Mouse (Mus musculus): ENCODE data around the gene Ybx2. TPM values are rescaled to one million over a fixed set of nuclear protein-coding genes. Genes with fewer than 3 reads are reported as not detected.

Gene Ybx2
- total RNA-seq, 4 experiments from 2014 or later, result 10.6 to 18.7 (median 13.9) TPM

Small RNAs within 50 kb of the gene (microRNA-seq; reads per million reads assigned to microRNA genes)
- gene Gm44349, result 0 to 0.25 reads per million in 2 experiments

Other genes starting within 250 kb of the Ybx2 start
- 10 to 100 TPM in 3 of 4 experiments, 1 to 10 TPM in 1; 9.5 to 17.3 (median 14.4) TPM for gene Tnfsf12, start 239.9 kb upstream of the Ybx2 start, total RNA-seq (2022)
- gene Tnfsfm13, start 239.7 kb upstream of the Ybx2 start, total RNA-seq (2022), result 1 to 10 TPM in 3 of 4 experiments, under 1 TPM in 1; 0.83 to 2.2 (median 1.3) TPM
- gene Polr2a, start 177.2 kb upstream of the Ybx2 start, total RNA-seq (2022), result 10 to 100 TPM; 53.8 to 60.8 (median 59.1) TPM
- gene Slc35g3, start 173.8 kb upstream of the Ybx2 start, total RNA-seq (2022), result not detected
- gene Zbtb4, start 169.9 kb upstream of the Ybx2 start, total RNA-seq (2022), result 100 to 1,000 TPM; 121 to 145 (median 129) TPM
- gene Chrnb1, start 139.9 kb upstream of the Ybx2 start, total RNA-seq (2022), result 1 to 10 TPM in 3 of 4 experiments, under 1 TPM in 1; 0.49 to 2.2 (median 1.1) TPM
- gene Fgf11, start 133.9 kb upstream of the Ybx2 start, total RNA-seq (2022), result 10 to 100 TPM; 26.1 to 36.5 (median 30.6) TPM
- under 1 TPM in 2 of 4 experiments, not detected in 2; 0.17 to 0.47 TPM for gene Tmem102, start 130.2 kb upstream of the Ybx2 start, total RNA-seq (2022)
- not detected for gene Gm39566, start 120.5 kb upstream of the Ybx2 start, total RNA-seq (2022)
- not detected for gene Spem2, start 117.3 kb upstream of the Ybx2 start, total RNA-seq (2022)
- gene Spem1, start 113.6 kb upstream of the Ybx2 start, total RNA-seq (2022), result under 1 TPM in 2 of 4 experiments, not detected in 2; 0.31 to 0.75 TPM
- 100 to 1,000 TPM; 189 to 200 (median 199) TPM for gene Nlgn2, start 98.0 kb upstream of the Ybx2 start, total RNA-seq (2022)
- gene Tmem256, start 97.3 kb upstream of the Ybx2 start, total RNA-seq (2022), result 100 to 1,000 TPM; 113 to 131 (median 121) TPM
- gene Plscr3, start 89.4 kb upstream of the Ybx2 start, total RNA-seq (2022), result 10 to 100 TPM; 17.1 to 21.8 (median 20.0) TPM
- gene Tnk1, start 77.1 kb upstream of the Ybx2 start, total RNA-seq (2022), result not detected
- gene Tmem95, start 57.8 kb upstream of the Ybx2 start, total RNA-seq (2022), result not detected
- 1 to 10 TPM; 1.4 to 2.8 (median 1.6) TPM for gene Kctd11, start 54.4 kb upstream of the Ybx2 start, total RNA-seq (2022)
- gene Acap1, start 40.3 kb upstream of the Ybx2 start, total RNA-seq (2022), result under 1 TPM in 2 of 4 experiments, not detected in 2; 0.14 to 0.34 TPM
- gene 2810408A11Rik, start 34.8 kb upstream of the Ybx2 start, total RNA-seq (2022), result under 1 TPM in 2 of 4 experiments, not detected in 2; 0.64 to 0.72 TPM
- 100 to 1,000 TPM in 3 of 4 experiments, 10 to 100 TPM in 1; 92.4 to 126 (median 112) TPM for gene Neurl4, start 34.7 kb upstream of the Ybx2 start, total RNA-seq (2022)
- 10 to 100 TPM; 28.2 to 44.5 (median 38.4) TPM for gene Gps2, start 21.9 kb upstream of the Ybx2 start, total RNA-seq (2022)
- 100 to 1,000 TPM; 395 to 425 (median 420) TPM for gene Eif5a, start 13.8 kb upstream of the Ybx2 start, total RNA-seq (2022)
- 1 to 10 TPM; 3.0 to 4.6 (median 3.8) TPM for gene Slc2a4, start 12.4 kb downstream of the Ybx2 start, total RNA-seq (2022)
- gene Cldn7, start 29.0 kb downstream of the Ybx2 start, total RNA-seq (2022), result not detected
- 100 to 1,000 TPM; 108 to 123 (median 119) TPM for gene Ctdnep1, start 45.4 kb downstream of the Ybx2 start, total RNA-seq (2022)
- 10 to 100 TPM; 69.7 to 96.0 (median 77.7) TPM for gene Elp5, start 46.7 kb downstream of the Ybx2 start, total RNA-seq (2022)
- 100 to 1,000 TPM; 232 to 255 (median 246) TPM for gene Gabarap, start 55.3 kb downstream of the Ybx2 start, total RNA-seq (2022)
- gene Phf23, start 60.0 kb downstream of the Ybx2 start, total RNA-seq (2022), result 10 to 100 TPM; 45.2 to 59.7 (median 49.7) TPM
- gene Dvl2, start 64.8 kb downstream of the Ybx2 start, total RNA-seq (2022), result 10 to 100 TPM; 35.4 to 54.0 (median 41.6) TPM
- 10 to 100 TPM; 60.3 to 69.1 (median 64.8) TPM for gene Acadvl, start 79.6 kb downstream of the Ybx2 start, total RNA-seq (2022)
- 100 to 1,000 TPM; 730 to 858 (median 789) TPM for gene Dlg4, start 81.1 kb downstream of the Ybx2 start, total RNA-seq (2022)
- gene Asgr1, start 118.3 kb downstream of the Ybx2 start, total RNA-seq (2022), result 1 to 10 TPM in 1 of 4 experiments, under 1 TPM in 3; 0.79 to 3.0 (median 0.90) TPM
- gene Asgr2, start 156.8 kb downstream of the Ybx2 start, total RNA-seq (2022), result under 1 TPM in 1 of 4 experiments, not detected in 3; 0.32 TPM
- gene Mgl2, start 194.5 kb downstream of the Ybx2 start, total RNA-seq (2022), result 1 to 10 TPM in 1 of 4 experiments, under 1 TPM in 2, not detected in 1; 0.45 to 1.9 (median 0.52) TPM
- 1 to 10 TPM; 1.1 to 1.8 (median 1.4) TPM for gene Clec10a, start 220.4 kb downstream of the Ybx2 start, total RNA-seq (2022)